Mouse (Mus musculus): ENCODE measurements around the gene Gnptg. TPM values are rescaled to one million over a fixed set of nuclear protein-coding genes. Genes with fewer than 3 reads are reported as not detected.
"Not testable (repeated sequence)": the region's sequence is repeated elsewhere in the genome, so short reads cannot be mapped to it uniquely, and the experiment has no call there.

The Gnptg gene
- polyA plus RNA-seq, 1 experiment from 2014 or later = 41.5 TPM

DNA sequence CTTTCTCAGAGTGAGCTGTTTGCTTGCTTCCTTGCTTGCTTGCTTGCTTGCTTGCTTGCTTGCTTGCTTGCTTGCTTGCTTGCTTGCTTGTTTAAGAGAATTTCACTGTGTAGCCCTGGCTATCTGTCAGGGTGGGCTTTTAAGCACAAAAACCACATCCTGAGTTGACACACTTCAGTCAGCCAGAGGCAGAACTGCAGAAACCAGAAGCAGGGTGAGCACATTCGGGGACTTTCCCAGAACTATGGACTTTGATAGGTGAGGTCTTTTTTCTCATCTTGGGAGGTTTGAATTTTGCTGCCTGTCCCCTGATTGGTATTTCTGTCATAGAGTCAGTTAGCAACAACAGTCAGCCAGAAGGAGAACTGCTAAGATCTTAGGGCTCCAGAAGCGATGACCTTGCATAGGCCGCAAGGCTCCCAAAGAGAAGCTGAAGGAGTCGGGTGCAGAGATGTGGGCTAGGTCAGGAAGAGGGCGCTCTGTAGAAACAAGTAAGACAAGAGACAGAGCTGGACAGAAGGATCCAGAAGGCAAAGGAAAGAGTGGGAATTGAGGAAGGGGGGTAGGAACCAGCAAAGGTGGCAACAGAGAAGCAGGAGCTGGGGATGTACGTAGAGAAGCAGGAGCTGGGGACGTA is 15.2 kb downstream of the Gnptg start:
- H3K36me3 ChIP-seq (ENCODE audit: control insufficient read depth, insufficient read depth, low read length) = peaks cover 9% of the 10 kb centered on the region; the same call in 1 of the 2 replicates
- no peak for ATAC-seq (ENCODE audit: low FRiP score, low TSS enrichment)
- WGBS = 90% methylated on average over 7 of the region's 7 CpGs

DNA sequence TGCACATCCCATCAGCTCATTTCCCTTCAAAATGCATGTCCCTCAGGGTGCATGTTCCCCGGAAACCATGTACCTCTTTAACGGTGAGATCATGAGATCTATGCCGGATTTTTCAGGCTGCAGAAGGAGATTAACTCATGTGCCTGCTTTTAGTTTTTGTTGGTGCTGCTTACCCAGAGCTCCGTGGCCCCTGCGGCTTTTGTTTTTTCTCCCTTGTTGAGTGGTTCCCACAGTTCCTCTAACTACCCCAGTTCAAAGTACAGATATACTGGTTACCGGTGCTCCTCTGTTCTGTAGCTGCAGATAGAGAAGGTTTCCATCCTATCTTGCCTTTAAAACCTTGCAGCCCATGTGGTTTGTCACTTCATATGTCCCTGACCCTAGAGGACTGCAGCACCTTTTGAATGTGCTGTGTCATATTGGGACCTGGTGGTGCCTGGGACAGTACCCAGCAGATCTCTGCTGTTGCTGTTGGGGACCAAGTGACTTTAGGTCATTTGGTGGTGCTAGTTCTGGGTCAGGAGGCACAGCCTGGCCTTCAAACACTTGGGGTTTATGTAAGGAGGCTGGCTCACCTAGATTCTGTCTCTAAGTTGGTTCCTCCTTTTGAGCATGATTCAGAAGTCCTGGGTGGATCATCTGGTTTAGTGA is 16.8 kb downstream of the Gnptg start:
- Histone ChIP-seq H3K36me3 (ENCODE audit: control insufficient read depth, insufficient read depth, low read length) (peaks cover 9% of the 10 kb centered on the region), H3K27me3 (ENCODE audit: control insufficient read depth, insufficient read depth, low read length) (no peaks in the 10 kb centered on the region)

More for the DNA sequence above, 15.2 kb downstream of the Gnptg start:
- H3K4me1 ChIP-seq (ENCODE audit: control insufficient read depth, insufficient read depth, low read length) = peaks cover 6% of the 10 kb centered on the region; the same call in 1 of the 2 replicates
- no peaks in the 10 kb centered on the region for H3K27me3 ChIP-seq (ENCODE audit: control insufficient read depth, insufficient read depth, low read length)
- H3K9ac ChIP-seq (ENCODE audit: low read depth, low read length) = no peak overlapping the region
- H3K27ac ChIP-seq (ENCODE audit: low read depth, low read length) = no peak overlapping the region
- no peaks in the 10 kb centered on the region for H3K9me3 ChIP-seq (ENCODE audit: control insufficient read depth, low read length)
- no peak overlapping the region for H3K4me2 ChIP-seq (replicated peaks; ENCODE audit: low read depth, low read length)
- H3K4me3 ChIP-seq (ENCODE audit: low read length) = no peak overlapping the region

GRCm38 (mm10) chr17:25222504-25222940 is 17.4 kb downstream of the Gnptg start:
- Histone ChIP-seq H3K36me3 (ENCODE audit: control insufficient read depth, insufficient read depth, low read length) (peaks cover 11% of the 10 kb centered on the region), H3K4me2 (replicated peaks; ENCODE audit: low read depth, low read length) (peak overlapping the region; percentile 83), H3K4me3 (ENCODE audit: low read length) (peak overlapping the region; percentile 41)
- ATAC-seq (ENCODE audit: low FRiP score, low TSS enrichment) = peak; percentile 82
- H3K9ac ChIP-seq (ENCODE audit: low read depth, low read length); H3K4me1 ChIP-seq (ENCODE audit: control insufficient read depth, insufficient read depth, low read length); H3K9me3 ChIP-seq (ENCODE audit: control insufficient read depth, low read length); H3K27ac ChIP-seq (ENCODE audit: low read depth, low read length); H3K27me3 ChIP-seq (ENCODE audit: control insufficient read depth, insufficient read depth, low read length): not testable (repeated sequence)
- WGBS = 21% methylated on average over 12 of the region's 28 CpGs

More for the DNA sequence above, 16.8 kb downstream of the Gnptg start:
- H3K27ac ChIP-seq (ENCODE audit: low read depth, low read length) = no peak overlapping the region
- H3K4me2 ChIP-seq (replicated peaks; ENCODE audit: low read depth, low read length) = peak overlapping the region; percentile 28; the same call in 1 of the 2 replicates
- no peak for ATAC-seq (ENCODE audit: low FRiP score, low TSS enrichment)
- H3K9ac ChIP-seq (ENCODE audit: low read depth, low read length) = no peak overlapping the region
- H3K4me3 ChIP-seq (ENCODE audit: low read length) = peak overlapping the region; percentile 5; the same call in 1 of the 2 replicates
- 54% methylated on average over 6 of the region's 6 CpGs for WGBS
- H3K9me3 ChIP-seq (ENCODE audit: control insufficient read depth, low read length) = no peaks in the 10 kb centered on the region
- peaks cover 6% of the 10 kb centered on the region; the same call in 1 of the 2 replicates for H3K4me1 ChIP-seq (ENCODE audit: control insufficient read depth, insufficient read depth, low read length)

DNA sequence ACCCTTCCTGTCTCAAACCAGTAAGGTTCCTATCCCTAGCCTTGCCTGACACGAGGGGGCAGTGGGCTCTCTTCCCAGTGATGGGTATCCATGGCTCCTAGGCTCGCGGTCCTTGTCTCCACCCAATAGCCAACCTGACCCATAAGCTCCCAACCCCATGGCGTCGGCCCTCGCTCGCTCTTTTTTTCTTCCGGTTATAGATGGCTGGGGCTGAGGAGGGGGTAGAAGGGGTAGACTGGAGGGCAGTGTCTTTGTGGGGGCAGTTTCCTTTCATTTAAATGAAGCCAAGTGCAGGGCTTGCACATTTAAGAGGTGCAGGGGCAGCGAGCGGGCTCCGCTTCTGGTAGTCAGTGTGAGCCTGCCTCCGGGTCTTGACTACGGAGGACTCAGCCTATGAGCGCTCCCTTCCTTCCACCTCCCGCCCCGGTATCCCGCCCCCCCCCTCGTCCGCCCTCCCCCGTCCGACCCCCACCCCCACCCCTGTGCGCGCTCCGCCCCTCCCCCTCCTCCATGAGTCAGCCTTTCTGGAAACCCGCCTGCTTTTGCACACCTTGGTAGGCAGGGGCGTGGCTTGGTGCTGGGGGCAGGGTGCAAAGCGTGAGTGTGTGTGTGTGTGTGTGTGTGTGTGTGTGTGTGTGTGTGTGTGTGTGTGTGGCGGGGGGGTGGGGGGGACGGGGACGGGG is 18.0 kb downstream of the Gnptg start:
- ATAC-seq (ENCODE audit: low FRiP score, low TSS enrichment) = peak; percentile 76
- Histone ChIP-seq H3K27me3 (ENCODE audit: control insufficient read depth, insufficient read depth, low read length) (no peaks in the 10 kb centered on the region), H3K27ac (ENCODE audit: low read depth, low read length) (no peak overlapping the region; the same call in 1 of the 2 replicates), H3K4me2 (replicated peaks; ENCODE audit: low read depth, low read length) (peak overlapping the region; percentile 83), H3K9ac (ENCODE audit: low read depth, low read length) (peak overlapping the region; percentile 45; the same call in 1 of the 2 replicates), H3K4me1 (ENCODE audit: control insufficient read depth, insufficient read depth, low read length) (peaks cover 6% of the 10 kb centered on the region; the same call in 1 of the 2 replicates), H3K36me3 (ENCODE audit: control insufficient read depth, insufficient read depth, low read length) (peaks cover 16% of the 10 kb centered on the region), H3K4me3 (ENCODE audit: low read length) (peak overlapping the region; percentile 41), H3K9me3 (ENCODE audit: control insufficient read depth, low read length) (no peaks in the 10 kb centered on the region)
- 3% methylated on average over 15 of the region's 30 CpGs for WGBS

GRCm38 (mm10) chr17:25220746-25221145 is 19.2 kb downstream of the Gnptg start:
- H3K4me3 ChIP-seq (ENCODE audit: low read length) = no peak overlapping the region
- H3K4me2 ChIP-seq (replicated peaks; ENCODE audit: low read depth, low read length) = no peak overlapping the region
- H3K4me1 ChIP-seq (ENCODE audit: control insufficient read depth, insufficient read depth, low read length) = peaks cover 6% of the 10 kb centered on the region; the same call in 1 of the 2 replicates
- WGBS = 95% methylated on average over 1 of the region's 1 CpGs
- no peak overlapping the region for H3K27ac ChIP-seq (ENCODE audit: low read depth, low read length)
- H3K27me3 ChIP-seq (ENCODE audit: control insufficient read depth, insufficient read depth, low read length) = no peaks in the 10 kb centered on the region
- H3K9ac ChIP-seq (ENCODE audit: low read depth, low read length) = no peak overlapping the region
- no peak for ATAC-seq (ENCODE audit: low FRiP score, low TSS enrichment)
- no peaks in the 10 kb centered on the region for H3K9me3 ChIP-seq (ENCODE audit: control insufficient read depth, low read length)
- H3K36me3 ChIP-seq (ENCODE audit: control insufficient read depth, insufficient read depth, low read length) = peaks cover 24% of the 10 kb centered on the region

DNA sequence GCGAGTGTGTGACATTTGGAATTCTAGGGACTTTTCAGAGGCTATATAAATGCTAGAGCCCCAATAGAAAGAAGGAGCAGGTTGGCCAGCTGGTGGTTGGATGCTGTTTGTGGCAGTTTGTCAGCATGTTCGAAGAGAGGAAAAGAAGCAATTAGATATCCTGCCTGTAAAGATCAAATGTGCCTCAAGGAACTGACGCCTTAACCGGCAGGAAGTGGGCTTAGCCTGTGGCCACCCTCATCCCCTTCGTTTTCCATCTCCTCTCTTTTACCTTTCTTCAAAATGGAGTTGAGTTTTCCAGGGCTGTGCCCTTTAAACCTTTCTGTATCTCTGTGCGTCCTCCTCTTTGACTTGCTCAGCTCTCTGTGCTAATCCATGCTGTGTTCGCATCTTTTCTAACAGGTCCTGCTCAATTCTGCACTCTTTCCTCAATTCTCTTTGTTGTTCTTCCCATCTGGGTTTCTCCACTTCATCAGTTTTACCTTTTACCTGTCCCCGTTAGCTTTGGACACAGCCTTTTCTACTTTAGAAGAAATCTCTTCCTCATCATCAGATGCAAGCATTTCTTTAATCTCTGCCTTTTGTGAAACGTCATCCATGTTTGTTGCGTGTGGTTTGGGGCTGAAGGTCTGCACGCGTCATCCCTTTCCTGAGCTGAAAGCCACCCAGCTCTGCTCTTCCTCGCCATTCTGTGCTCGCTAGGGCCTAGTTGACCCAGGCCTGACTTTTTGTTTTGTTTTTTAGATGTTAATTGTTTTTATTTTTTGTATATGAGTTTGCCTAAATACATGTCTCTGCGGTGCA is 20.2 kb downstream of the Gnptg start:
- Histone ChIP-seq H3K9me3 (ENCODE audit: control insufficient read depth, low read length) (no peaks in the 10 kb centered on the region), H3K27ac (ENCODE audit: low read depth, low read length) (no peak overlapping the region), H3K9ac (ENCODE audit: low read depth, low read length) (no peak overlapping the region), H3K4me1 (ENCODE audit: control insufficient read depth, insufficient read depth, low read length) (peaks cover 6% of the 10 kb centered on the region; the same call in 1 of the 2 replicates), H3K4me2 (replicated peaks; ENCODE audit: low read depth, low read length) (no peak overlapping the region), H3K36me3 (ENCODE audit: control insufficient read depth, insufficient read depth, low read length) (peaks cover 33% of the 10 kb centered on the region), H3K4me3 (ENCODE audit: low read length) (no peak overlapping the region), H3K27me3 (ENCODE audit: control insufficient read depth, insufficient read depth, low read length) (no peaks in the 10 kb centered on the region)
- 94% methylated on average over 15 of the region's 15 CpGs for WGBS
- no peak for ATAC-seq (ENCODE audit: low FRiP score, low TSS enrichment)

GRCm38 (mm10) chr17:25218967-25219366 is 21.0 kb downstream of the Gnptg start:
- H3K27ac ChIP-seq (ENCODE audit: low read depth, low read length) = no peak overlapping the region
- H3K4me1 ChIP-seq (ENCODE audit: control insufficient read depth, insufficient read depth, low read length) = peaks cover 6% of the 10 kb centered on the region; the same call in 1 of the 2 replicates
- no peak for ATAC-seq (ENCODE audit: low FRiP score, low TSS enrichment)
- no peaks in the 10 kb centered on the region for H3K9me3 ChIP-seq (ENCODE audit: control insufficient read depth, low read length)
- no peak overlapping the region for H3K4me3 ChIP-seq (ENCODE audit: low read length)
- WGBS = 90% methylated on average over 9 of the region's 9 CpGs
- H3K36me3 ChIP-seq (ENCODE audit: control insufficient read depth, insufficient read depth, low read length) = peaks cover 37% of the 10 kb centered on the region
- H3K27me3 ChIP-seq (ENCODE audit: control insufficient read depth, insufficient read depth, low read length) = no peaks in the 10 kb centered on the region
- no peak overlapping the region for H3K9ac ChIP-seq (ENCODE audit: low read depth, low read length)
- H3K4me2 ChIP-seq (replicated peaks; ENCODE audit: low read depth, low read length) = no peak overlapping the region

DNA sequence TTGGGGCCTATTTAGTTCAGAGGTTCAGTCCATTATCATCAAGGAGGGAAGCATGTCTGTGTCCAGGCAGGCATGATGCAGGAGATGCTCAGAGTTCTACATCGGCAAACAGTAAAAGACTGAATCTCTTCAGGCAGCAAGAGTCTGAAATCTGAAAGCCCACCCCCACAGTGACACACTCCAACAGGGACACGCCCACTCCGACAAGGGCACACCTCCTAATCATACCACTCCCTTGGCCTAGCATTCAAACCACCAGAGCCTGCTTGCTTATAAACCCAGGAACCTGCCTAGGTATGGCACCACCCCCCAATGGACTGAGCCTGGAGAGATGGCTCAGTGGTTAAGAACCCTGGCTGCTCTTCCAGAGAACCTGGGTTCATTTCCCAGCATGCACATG is 24.5 kb downstream of the Gnptg start:
- Histone ChIP-seq H3K4me1 (ENCODE audit: control insufficient read depth, insufficient read depth, low read length) (no peaks in the 10 kb centered on the region), H3K27me3 (ENCODE audit: control insufficient read depth, insufficient read depth, low read length) (no peaks in the 10 kb centered on the region), H3K36me3 (ENCODE audit: control insufficient read depth, insufficient read depth, low read length) (peaks cover 61% of the 10 kb centered on the region), H3K4me2 (replicated peaks; ENCODE audit: low read depth, low read length) (no peak overlapping the region), H3K9ac (ENCODE audit: low read depth, low read length) (no peak overlapping the region), H3K4me3 (ENCODE audit: low read length) (no peak overlapping the region), H3K27ac (ENCODE audit: low read depth, low read length) (no peak overlapping the region), H3K9me3 (ENCODE audit: control insufficient read depth, low read length) (no peaks in the 10 kb centered on the region)
- 93% methylated on average over 3 of the region's 3 CpGs for WGBS
- ATAC-seq (ENCODE audit: low FRiP score, low TSS enrichment) = no peak

All from kidney, embryonic 14.5 days (tissue).